Mouse (Mus musculus): ENCODE measurements around the gene Tbkbp1. TPM values are rescaled to one million over a fixed set of nuclear protein-coding genes. Genes with fewer than 3 reads are reported as not detected.

The Tbkbp1 gene
- polyA plus RNA-seq, 1 experiment from 2014 or later: 4.0 TPM

Small RNA genes within 50 kb of the gene (microRNA-seq; reads per million reads assigned to microRNA genes)
- gene Mir7235: not detected

Other genes starting within 250 kb of the Tbkbp1 start
- 107 and 111 TPM in 2 replicates for gene Cdk5rap3, start 235.0 kb downstream of the Tbkbp1 start, polyA plus RNA-seq (2016; fragmentation: Nextera tagmentation; extraction: Ambion mirVana)
- gene Prr15l, start 223.4 kb downstream of the Tbkbp1 start, polyA plus RNA-seq (2016; fragmentation: Nextera tagmentation; extraction: Ambion mirVana): 0.36 and 0.40 TPM in 2 replicates
- gene Pnpo, start 207.5 kb downstream of the Tbkbp1 start, polyA plus RNA-seq (2016; fragmentation: Nextera tagmentation; extraction: Ambion mirVana): 36.8 and 40.7 TPM in 2 replicates
- 29.7 and 30.9 TPM in 2 replicates for gene Sp2, start 168.5 kb downstream of the Tbkbp1 start, polyA plus RNA-seq (2016; fragmentation: Nextera tagmentation; extraction: Ambion mirVana)
- gene Sp6, start 138.1 kb downstream of the Tbkbp1 start, polyA plus RNA-seq (2016; fragmentation: Nextera tagmentation; extraction: Ambion mirVana): 1.8 and 2.1 TPM in 2 replicates
- gene Scrn2, start 121.6 kb downstream of the Tbkbp1 start, polyA plus RNA-seq (2016; fragmentation: Nextera tagmentation; extraction: Ambion mirVana): 44.1 and 44.6 TPM in 2 replicates
- gene Lrrc46, start 110.1 kb downstream of the Tbkbp1 start, polyA plus RNA-seq (2016; fragmentation: Nextera tagmentation; extraction: Ambion mirVana): 2.6 and 2.7 TPM in 2 replicates
- gene Mrpl10, start 109.9 kb downstream of the Tbkbp1 start, polyA plus RNA-seq (2016; fragmentation: Nextera tagmentation; extraction: Ambion mirVana): 84.6 and 88.3 TPM in 2 replicates
- 8.4 and 8.9 TPM in 2 replicates for gene Osbpl7, start 100.9 kb downstream of the Tbkbp1 start, polyA plus RNA-seq (2016; fragmentation: Nextera tagmentation; extraction: Ambion mirVana)
- gene Tbx21, start 36.2 kb downstream of the Tbkbp1 start, polyA plus RNA-seq (2016; fragmentation: Nextera tagmentation; extraction: Ambion mirVana): 0.23 and 0.37 TPM in 2 replicates
- gene Kpnb1, start 36.4 kb upstream of the Tbkbp1 start, polyA plus RNA-seq (2016; fragmentation: Nextera tagmentation; extraction: Ambion mirVana): 98.3 and 99.9 TPM in 2 replicates
- 96.2 and 101 TPM in 2 replicates for gene Npepps, start 129.1 kb upstream of the Tbkbp1 start, polyA plus RNA-seq (2016; fragmentation: Nextera tagmentation; extraction: Ambion mirVana)
- 66.5 and 69.5 TPM in 2 replicates for gene Mrpl45, start 164.2 kb upstream of the Tbkbp1 start, polyA plus RNA-seq (2016; fragmentation: Nextera tagmentation; extraction: Ambion mirVana)
- 0.01 and 0.04 TPM in 2 replicates for gene Gpr179, start 200.6 kb upstream of the Tbkbp1 start, polyA plus RNA-seq (2016; fragmentation: Nextera tagmentation; extraction: Ambion mirVana)
- gene Socs7, start 211.1 kb upstream of the Tbkbp1 start, polyA plus RNA-seq (2016; fragmentation: Nextera tagmentation; extraction: Ambion mirVana): 3.8 and 4.2 TPM in 2 replicates

Data from forebrain, embryonic 10.5 days (tissue).